Mouse (Mus musculus) ES-Bruce4 (cell line): Measurements from ENCODE around the gene Toporsl. TPM values are rescaled to one million over a fixed set of nuclear protein-coding genes. Genes with fewer than 3 reads are reported as not detected.
A peak's percentile ranks its signal among the peaks of the same experiment; 100 is the strongest.

Experiments
- H3K27ac ChIP-seq: 2 replicates; pipeline ENCODE4 v1.5.1; 2012; ENCODE audit warnings: low read length, inconsistent platforms; ENCODE audit not compliant: insufficient read depth
- H3K27me3 ChIP-seq: 2 replicates; pipeline ENCODE4 v1.6.1; 2012; ENCODE audit warnings: mild to moderate bottlenecking, low read length, inconsistent platforms; ENCODE audit not compliant: control insufficient read depth, poor library complexity, insufficient read depth, severe bottlenecking
- H3K36me3 ChIP-seq: 2 replicates; pipeline ENCODE4 v1.6.1; 2012; ENCODE audit warnings: inconsistent platforms, mild to moderate bottlenecking, low read length, moderate library complexity; ENCODE audit not compliant: control insufficient read depth, poor library complexity, insufficient read depth, severe bottlenecking
- H3K4me1 ChIP-seq: one replicate; pipeline ENCODE4 v1.8.1; 2011; ENCODE audit warnings: low read length; ENCODE audit not compliant: control insufficient read depth, insufficient read depth
- H3K4me3 ChIP-seq: 2 replicates; pipeline ENCODE4 v1.5.1; 2011; ENCODE audit warnings: low read depth, mild to moderate bottlenecking, low read length
- H3K9ac ChIP-seq: 2 replicates; pipeline ENCODE4 v1.6.1; 2012; ENCODE audit warnings: low read depth, mild to moderate bottlenecking, inconsistent platforms; ENCODE audit not compliant: poor library complexity, severe bottlenecking
- H3K9me3 ChIP-seq: replicated peaks from 2 replicates; pipeline ENCODE4 v1.6.1; 2012; ENCODE audit warnings: mild to moderate bottlenecking, low read length, inconsistent platforms; ENCODE audit not compliant: control insufficient read depth, poor library complexity, insufficient read depth, severe bottlenecking
- CTCF ChIP-seq: IDR thresholded peaks from one replicate; pipeline ENCODE4 v1.8.1; 2011; ENCODE audit warnings: low read depth, low read length
- EP300 ChIP-seq: IDR thresholded peaks from 2 replicates; pipeline ENCODE4 v1.6.1; 2011; ENCODE audit warnings: low read depth, low read length; ENCODE audit not compliant: insufficient read depth
- POLR2A ChIP-seq: IDR thresholded peaks from one replicate; pipeline ENCODE4 v1.8.1; 2011; ENCODE audit warnings: low read length; ENCODE audit not compliant: insufficient read depth
- polyA plus RNA-seq: library from polyadenylated mRNA; stranded (reverse); fragments of >200 nt; gene quantifications from 2 replicates; pipeline ENCODE4 v1.2.4, GENCODE M21; 2011; ENCODE audit warnings: low read depth; ENCODE audit not compliant: missing spikeins, insufficient read depth, insufficient read length

The Toporsl gene
- polyA plus RNA-seq, 1 experiment, result not detected

GRCm38 (mm10) chr4:52660701-52661117, 64.6 kb downstream of the Toporsl start:
- no peaks in the 10 kb centered on the region for H3K27me3 ChIP-seq
- peak overlapping the region; percentile 88 for H3K27ac ChIP-seq
- no peaks in the 10 kb centered on the region for H3K9me3 ChIP-seq
- H3K9ac ChIP-seq, result no peak overlapping the region; the same call in 1 of the 2 replicates
- H3K36me3 ChIP-seq, result no peaks in the 10 kb centered on the region
- H3K4me3 ChIP-seq, result peak overlapping the region; percentile 46; the same call in 1 of the 2 replicates
- TF ChIP-seq EP300 (peak; percentile 46; the same call in 1 of the 2 replicates), CTCF (no peak)
- no peaks in the 10 kb centered on the region for H3K4me1 ChIP-seq

- Histone ChIP-seq H3K36me3 (no peaks in the 10 kb centered on the region), H3K27me3 (no peaks in the 10 kb centered on the region), H3K9me3 (no peaks in the 10 kb centered on the region), H3K27ac (no peak overlapping the region), H3K9ac (no peak overlapping the region), H3K4me3 (no peak overlapping the region), H3K4me1 (no peaks in the 10 kb centered on the region)
- TF ChIP-seq EP300, result no peak
- TF ChIP-seq POLR2A, result no peak
- TF ChIP-seq CTCF, result no peak
Observed at GRCm38 (mm10) chr4:52661311-52661710, 65.2 kb downstream of the Toporsl start.

Other genes with a start within 250 kb of the Toporsl start
- gene Smc2, start 157.0 kb upstream of the Toporsl start, polyA plus RNA-seq, result 106 and 107 TPM in 2 replicates
- gene Vma21-ps, start 99.0 kb upstream of the Toporsl start, polyA plus RNA-seq, result not detected in 2 replicates
- not detected in 2 replicates for gene Olfr275, start 218.3 kb downstream of the Toporsl start, polyA plus RNA-seq